Mouse (Mus musculus): Measurements from ENCODE around the gene Xbp1. TPM values are rescaled to one million over a fixed set of nuclear protein-coding genes. Genes with fewer than 3 reads are reported as not detected.

The Xbp1 gene
- polyA plus RNA-seq (2012; rRNA removed): 58.7 and 70.4 TPM in 2 replicates

DNA sequence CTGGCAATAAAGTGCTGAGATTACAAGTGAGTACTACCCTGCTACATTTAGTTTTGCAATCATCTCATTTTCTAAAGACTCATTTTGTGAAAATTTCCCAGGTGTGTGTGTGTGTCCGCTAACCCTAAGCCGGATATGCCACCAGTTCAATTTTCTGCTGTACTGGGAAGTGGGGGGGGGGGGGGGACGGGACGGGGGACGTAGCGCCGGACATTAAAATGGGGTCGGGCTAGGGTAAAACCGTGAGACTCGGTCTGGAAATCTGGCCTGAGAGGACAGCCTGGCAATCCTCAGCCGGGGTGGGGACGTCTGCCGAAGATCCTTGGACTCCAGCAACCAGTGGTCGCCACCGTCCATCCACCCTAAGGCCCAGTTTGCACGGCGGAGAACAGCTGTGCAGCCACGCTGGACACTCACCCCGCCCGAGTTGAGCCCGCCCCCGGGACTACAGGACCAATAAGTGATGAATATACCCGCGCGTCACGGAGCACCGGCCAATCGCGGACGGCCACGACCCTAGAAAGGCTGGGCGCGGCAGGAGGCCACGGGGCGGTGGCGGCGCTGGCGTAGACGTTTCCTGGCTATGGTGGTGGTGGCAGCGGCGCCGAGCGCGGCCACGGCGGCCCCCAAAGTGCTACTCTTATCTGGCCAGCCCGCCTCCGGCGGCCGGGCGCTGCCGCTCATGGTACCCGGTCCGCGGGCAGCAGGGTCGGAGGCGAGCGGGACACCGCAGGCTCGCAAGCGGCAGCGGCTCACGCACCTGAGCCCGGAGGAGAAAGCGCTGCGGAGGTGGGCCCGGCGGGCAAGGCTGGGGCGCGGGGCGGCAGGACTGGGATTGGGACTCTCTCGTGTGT lies at the start of gene Xbp1:
TSS of gene Xbp1 (plus strand) at position 248 of the 854 bp plus-strand sequence.

DNA sequence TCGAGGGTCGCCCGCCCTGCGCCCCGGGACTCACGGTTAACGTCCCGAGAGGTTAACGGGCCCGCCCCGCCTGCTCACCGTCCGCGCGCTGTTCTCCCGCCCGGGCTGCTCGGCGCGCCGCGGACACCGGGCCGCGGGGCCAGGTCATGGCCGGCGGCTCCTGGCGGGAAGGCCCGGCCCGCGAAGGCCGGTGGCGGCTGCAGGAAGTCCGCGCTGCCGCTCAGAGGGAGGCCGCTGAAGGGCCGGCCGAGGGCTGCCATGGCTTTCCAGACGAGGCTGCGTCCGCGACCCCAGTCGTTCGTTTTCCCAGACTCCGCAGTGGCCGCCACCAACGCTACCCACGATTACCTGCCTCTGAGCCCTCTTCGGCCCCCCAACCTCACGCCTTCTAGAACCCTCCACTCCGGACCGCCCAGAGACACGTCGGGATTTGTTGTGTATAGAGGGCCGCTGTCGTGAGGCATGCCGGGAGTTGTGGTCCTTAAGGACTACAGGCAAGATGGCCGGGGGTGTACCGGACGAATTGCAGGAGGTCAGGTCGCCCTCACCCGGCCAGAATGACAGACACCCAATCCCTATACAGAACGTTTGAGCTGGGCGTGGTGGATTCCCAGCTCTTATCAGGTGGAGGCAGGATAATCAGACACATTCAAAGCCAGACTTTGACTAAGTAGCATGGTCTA lies 21.5 kb downstream of the Xbp1 start, which contains the start of gene Ccdc117:
TSS of gene Ccdc117 (minus strand) at position 389 of the 683 bp plus-strand sequence.

DNA sequence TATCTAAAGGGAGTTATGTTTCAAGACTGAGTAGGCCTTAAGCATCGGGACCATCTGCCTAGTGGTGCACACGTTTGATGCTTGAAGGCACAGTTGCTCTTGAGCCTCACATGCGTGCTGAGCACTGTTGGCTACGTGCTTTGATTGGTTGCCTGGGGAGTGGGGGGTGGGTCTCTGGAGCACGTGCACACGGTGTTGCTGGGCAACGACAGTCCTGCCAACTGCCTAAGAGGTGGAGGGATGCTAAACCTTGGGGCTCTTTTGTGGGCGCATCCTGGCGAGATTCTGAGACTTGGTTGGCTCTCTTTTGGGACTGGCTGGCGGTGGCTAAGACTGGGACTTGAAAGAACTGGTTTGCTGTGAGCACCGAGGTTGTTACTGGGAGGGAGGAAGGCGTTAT lies 49.0 kb downstream of the Xbp1 start, which contains the start of gene Ankrd36:
TSS of gene Ankrd36 (plus strand) at position 211 of the 400 bp plus-strand sequence.

Other genes with a start within 250 kb of the Xbp1 start
- gene Znrf3, start 75.8 kb upstream of the Xbp1 start, polyA plus RNA-seq (2012; rRNA removed): 3.8 and 4.9 TPM in 2 replicates
- 14.1 and 15.7 TPM in 2 replicates for gene Ccdc117, start 21.5 kb downstream of the Xbp1 start, polyA plus RNA-seq (2012; rRNA removed)
- gene Ankrd36, start 49.0 kb downstream of the Xbp1 start, polyA plus RNA-seq (2012; rRNA removed): 0.05 TPM in 1 of 2 replicates, not detected in the other
- 132 and 145 TPM in 2 replicates for gene Mrps24, start 195.0 kb downstream of the Xbp1 start, polyA plus RNA-seq (2012; rRNA removed)
- 18.5 and 18.8 TPM in 2 replicates for gene Urgcp, start 241.7 kb downstream of the Xbp1 start, polyA plus RNA-seq (2012; rRNA removed)

All from central nervous system, embryonic 14 days (tissue).